Mouse (Mus musculus): ENCODE measurements around the gene Coro2b. TPM values are rescaled to one million over a fixed set of nuclear protein-coding genes. Genes with fewer than 3 reads are reported as not detected.

Coro2b gene
- total RNA-seq, 1 experiment: 4.8 TPM

DNA sequence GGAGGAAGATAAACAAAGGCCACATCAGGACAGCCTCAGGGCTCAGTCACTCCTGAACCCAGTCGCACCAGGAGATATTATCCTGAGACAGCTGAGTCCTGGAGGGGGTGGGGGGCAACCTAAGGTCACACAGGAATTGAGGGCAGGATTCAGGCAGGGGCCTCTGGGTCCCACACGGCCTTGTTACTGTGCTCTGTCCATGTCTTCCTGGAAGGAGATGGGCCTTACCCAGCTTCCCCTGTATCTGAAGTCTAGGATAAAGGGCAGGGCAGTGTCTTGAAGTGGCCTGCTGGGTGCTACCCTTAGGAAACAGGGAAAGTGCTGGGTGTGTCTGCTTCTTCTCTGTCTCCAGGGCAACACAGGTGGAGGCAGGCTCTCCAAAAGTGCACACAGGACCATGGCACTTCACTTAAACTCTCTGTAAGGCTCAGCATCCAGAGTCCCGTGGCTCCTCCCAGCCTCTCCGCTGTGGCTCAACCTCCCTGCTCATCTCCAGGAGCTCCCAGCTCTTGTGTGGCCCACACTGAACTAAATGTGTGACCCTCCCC is 12.0 kb downstream of the Coro2b start:
- Histone ChIP-seq H3K4me3 (ENCODE audit: insufficient read depth in 1 of 2, low read depth in 1 of 2, low read length in 2 of 2, poor library complexity in 1 of 2, severe bottlenecking in 1 of 2) (no peak overlapping the region), H3K9ac (ENCODE audit: insufficient read depth, low read depth, low read length, poor library complexity, severe bottlenecking) (no peak overlapping the region), H3K36me3 (ENCODE audit: control insufficient read depth, insufficient read depth, low read length, poor library complexity, severe bottlenecking) (no peaks in the 10 kb centered on the region), H3K4me1 (ENCODE audit: control insufficient read depth in 2 of 2, insufficient read depth in 2 of 2, low read length in 2 of 2, poor library complexity in 1 of 2) (peaks cover 3 to 53% of the 10 kb centered on the region in 2 experiments), H3K27ac (ENCODE audit: insufficient read depth, low read depth, low read length, poor library complexity, severe bottlenecking) (no peak overlapping the region), H3K9me3 (ENCODE audit: control insufficient read depth, insufficient read depth, low read depth, low read length) (no peaks in the 10 kb centered on the region)
- DNase-seq (ENCODE audit: low read depth, low spot score): no peak
- in situ Hi-C loops (cut with MboI; ENCODE audit: low sequenced_read_pairs in 2 of 2, unreplicated experiment in 2 of 2): no loop called here
- no peak for TF ChIP-seq HCFC1 (IDR thresholded peaks at IDR 0.05; ENCODE audit: borderline replicate concordance, insufficient read depth, low read length)
- TF ChIP-seq MAFK (IDR thresholded peaks at IDR 0.05; ENCODE audit: insufficient read depth, low read depth, low read length): no peak

DNA sequence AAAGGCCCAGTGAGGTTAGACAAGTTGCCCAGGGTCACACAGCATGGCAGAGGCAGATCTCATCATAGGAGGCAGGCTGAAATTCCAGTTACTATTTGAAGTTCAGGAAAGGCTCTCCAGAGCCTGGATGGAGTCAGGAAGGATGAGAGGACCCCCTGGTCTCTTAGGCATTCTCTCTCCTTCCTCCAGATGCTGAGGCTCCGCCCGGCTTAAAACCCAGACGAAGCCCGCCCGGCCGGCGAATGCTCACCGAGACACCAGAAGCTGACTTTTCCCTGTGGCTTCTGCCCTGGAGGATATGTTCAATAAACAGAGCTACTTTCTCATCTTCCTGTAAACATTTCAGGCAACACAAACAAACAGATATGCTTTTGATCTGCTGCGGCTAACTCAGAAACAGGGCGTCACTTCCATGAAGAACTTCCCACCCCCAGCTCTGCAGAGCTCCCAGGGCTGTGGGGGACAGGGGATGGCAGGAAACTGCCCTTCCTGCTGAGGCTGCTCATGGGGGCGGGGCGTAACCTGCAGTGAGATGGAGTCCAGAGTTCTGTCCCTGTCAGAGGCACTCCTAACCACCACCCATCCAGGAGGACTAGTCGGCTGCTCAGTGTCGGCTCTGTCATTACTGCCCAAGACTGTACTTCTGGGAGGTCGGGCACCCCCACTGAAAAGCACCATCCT is 13.9 kb downstream of the Coro2b start:
- H3K4me3 ChIP-seq (ENCODE audit: insufficient read depth in 1 of 2, low read depth in 1 of 2, low read length in 2 of 2, poor library complexity in 1 of 2, severe bottlenecking in 1 of 2): no peak overlapping the region
- no peaks in the 10 kb centered on the region for H3K36me3 ChIP-seq (ENCODE audit: control insufficient read depth, insufficient read depth, low read length, poor library complexity, severe bottlenecking)
- H3K4me1 ChIP-seq (ENCODE audit: control insufficient read depth in 2 of 2, insufficient read depth in 2 of 2, low read length in 2 of 2, poor library complexity in 1 of 2): peaks cover 5 to 63% of the 10 kb centered on the region in 2 experiments
- H3K9me3 ChIP-seq (ENCODE audit: control insufficient read depth, insufficient read depth, low read depth, low read length): no peaks in the 10 kb centered on the region
- in situ Hi-C loops (cut with MboI; ENCODE audit: low sequenced_read_pairs in 2 of 2, unreplicated experiment in 2 of 2): no loop called here
- TF ChIP-seq ZNF384 (IDR thresholded peaks at IDR 0.05; ENCODE audit: low read depth, low read length) (no peak), HCFC1 (IDR thresholded peaks at IDR 0.05; ENCODE audit: borderline replicate concordance, insufficient read depth, low read length) (no peak), MAFK (IDR thresholded peaks at IDR 0.05; ENCODE audit: insufficient read depth, low read depth, low read length) (no peak), CHD2 (IDR thresholded peaks at IDR 0.05; ENCODE audit: low read depth, low read length) (no peak), ZC3H11A (IDR thresholded peaks at IDR 0.05; ENCODE audit: borderline replicate concordance, low read depth, low read length) (no peak)
- H3K9ac ChIP-seq (ENCODE audit: insufficient read depth, low read depth, low read length, poor library complexity, severe bottlenecking): no peak overlapping the region
- DNase-seq (ENCODE audit: low read depth, low spot score): no peak
- no peak overlapping the region for H3K27ac ChIP-seq (ENCODE audit: insufficient read depth, low read depth, low read length, poor library complexity, severe bottlenecking)

DNA sequence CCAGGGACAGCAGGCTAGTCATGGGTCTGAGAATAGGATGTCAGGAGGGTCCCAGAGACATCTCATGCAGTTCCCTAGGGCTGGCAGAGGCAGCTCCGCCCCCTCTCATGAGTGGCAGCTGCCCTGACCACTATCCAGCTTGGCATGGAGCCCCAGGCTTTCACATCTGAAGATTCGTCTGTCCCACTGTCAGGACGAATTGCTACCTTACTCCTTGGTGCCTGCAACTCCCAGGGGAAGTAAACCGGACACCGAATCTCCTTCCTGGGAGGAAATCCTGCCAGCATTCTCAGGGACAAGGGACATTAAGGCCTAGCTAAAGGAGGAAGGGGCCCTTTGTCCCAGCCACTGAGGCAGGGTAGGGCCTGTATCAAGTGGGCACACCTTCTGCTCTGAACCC is 14.6 kb downstream of the Coro2b start:
- TF ChIP-seq MAFK (IDR thresholded peaks at IDR 0.05; ENCODE audit: insufficient read depth, low read depth, low read length) (no peak), ZC3H11A (IDR thresholded peaks at IDR 0.05; ENCODE audit: borderline replicate concordance, low read depth, low read length) (no peak), ZNF384 (IDR thresholded peaks at IDR 0.05; ENCODE audit: low read depth, low read length) (no peak), HCFC1 (IDR thresholded peaks at IDR 0.05; ENCODE audit: borderline replicate concordance, insufficient read depth, low read length) (no peak), CHD2 (IDR thresholded peaks at IDR 0.05; ENCODE audit: low read depth, low read length) (no peak)
- Histone ChIP-seq H3K9ac (ENCODE audit: insufficient read depth, low read depth, low read length, poor library complexity, severe bottlenecking) (no peak overlapping the region), H3K27ac (ENCODE audit: insufficient read depth, low read depth, low read length, poor library complexity, severe bottlenecking) (no peak overlapping the region), H3K4me1 (ENCODE audit: control insufficient read depth in 2 of 2, insufficient read depth in 2 of 2, low read length in 2 of 2, poor library complexity in 1 of 2) (peaks cover 3 to 66% of the 10 kb centered on the region in 2 experiments), H3K9me3 (ENCODE audit: control insufficient read depth, insufficient read depth, low read depth, low read length) (no peaks in the 10 kb centered on the region), H3K4me3 (ENCODE audit: insufficient read depth in 1 of 2, low read depth in 1 of 2, low read length in 2 of 2, poor library complexity in 1 of 2, severe bottlenecking in 1 of 2) (no peak overlapping the region), H3K36me3 (ENCODE audit: control insufficient read depth, insufficient read depth, low read length, poor library complexity, severe bottlenecking) (no peaks in the 10 kb centered on the region)
- in situ Hi-C loops (cut with MboI; ENCODE audit: low sequenced_read_pairs in 2 of 2, unreplicated experiment in 2 of 2): no loop called here
- no peak for DNase-seq (ENCODE audit: low read depth, low spot score)

DNA sequence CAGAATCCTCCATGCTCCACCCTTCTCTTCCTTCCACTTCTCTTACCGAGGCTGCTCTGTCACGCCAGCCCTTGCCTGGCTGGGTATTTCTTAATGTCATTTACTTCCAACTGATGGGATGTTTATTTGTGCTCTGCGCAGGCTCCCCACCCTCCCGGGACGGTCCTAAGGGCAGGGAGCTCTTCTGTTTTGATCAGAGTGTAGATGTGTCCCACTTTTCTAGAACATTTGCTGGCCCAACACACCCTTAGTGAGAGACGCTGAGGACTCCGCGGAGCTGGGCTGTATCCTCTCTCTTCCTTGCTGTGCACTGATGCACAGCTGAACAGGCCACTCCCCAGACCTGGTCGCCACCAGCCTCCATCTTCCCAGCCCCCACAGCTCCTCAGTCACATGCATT is 15.3 kb downstream of the Coro2b start:
- H3K4me3 ChIP-seq (ENCODE audit: insufficient read depth in 1 of 2, low read depth in 1 of 2, low read length in 2 of 2, poor library complexity in 1 of 2, severe bottlenecking in 1 of 2): no peak overlapping the region
- no peak for DNase-seq (ENCODE audit: low read depth, low spot score)
- no peak for TF ChIP-seq ZC3H11A (IDR thresholded peaks at IDR 0.05; ENCODE audit: borderline replicate concordance, low read depth, low read length)
- no peak for TF ChIP-seq HCFC1 (IDR thresholded peaks at IDR 0.05; ENCODE audit: borderline replicate concordance, insufficient read depth, low read length)
- no peak for TF ChIP-seq ZNF384 (IDR thresholded peaks at IDR 0.05; ENCODE audit: low read depth, low read length)
- TF ChIP-seq MAFK (IDR thresholded peaks at IDR 0.05; ENCODE audit: insufficient read depth, low read depth, low read length): no peak
- TF ChIP-seq CHD2 (IDR thresholded peaks at IDR 0.05; ENCODE audit: low read depth, low read length): no peak
- no peaks in the 10 kb centered on the region for H3K36me3 ChIP-seq (ENCODE audit: control insufficient read depth, insufficient read depth, low read length, poor library complexity, severe bottlenecking)
- no peak overlapping the region for H3K27ac ChIP-seq (ENCODE audit: insufficient read depth, low read depth, low read length, poor library complexity, severe bottlenecking)
- in situ Hi-C loops (cut with MboI; ENCODE audit: low sequenced_read_pairs in 2 of 2, unreplicated experiment in 2 of 2): no loop called here
- H3K9ac ChIP-seq (ENCODE audit: insufficient read depth, low read depth, low read length, poor library complexity, severe bottlenecking): no peak overlapping the region
- H3K4me1 ChIP-seq (ENCODE audit: control insufficient read depth in 2 of 2, insufficient read depth in 2 of 2, low read length in 2 of 2, poor library complexity in 1 of 2): peaks cover 3 to 67% of the 10 kb centered on the region in 2 experiments
- H3K9me3 ChIP-seq (ENCODE audit: control insufficient read depth, insufficient read depth, low read depth, low read length): no peaks in the 10 kb centered on the region

All from ES-E14 (cell line).